Mouse (Mus musculus) kidney, adult 8-10 months (tissue): ENCODE results near the gene Afm.

Source experiments
- DNase-seq, 2 experiments: peaks; one replicate each; pipeline ENCODE4 v3.0.0; 2022

Gene Afm

DNA sequence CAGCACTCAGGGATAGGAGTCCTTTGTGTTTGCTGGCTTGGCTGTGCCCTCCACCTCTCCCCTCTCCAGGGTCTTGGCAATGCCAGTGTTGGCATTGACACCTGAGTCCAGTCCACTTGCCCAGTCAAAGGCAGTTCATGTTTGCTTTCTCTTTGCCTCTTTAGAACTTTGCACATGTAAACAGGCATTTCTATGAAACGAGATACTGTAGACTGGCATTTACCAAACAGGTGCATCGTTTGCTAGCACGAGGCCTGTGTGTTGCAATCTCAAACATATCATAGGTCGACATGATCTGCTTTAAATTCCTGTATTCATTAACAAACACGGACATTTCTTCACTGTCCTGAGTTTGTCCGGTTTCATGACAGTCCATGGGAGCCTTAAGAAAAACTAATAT is 42.0 kb downstream of the Afm start, which contains the start of gene 5830473C10Rik:
Gene 5830473C10Rik, plus strand, starts transcription at position 365 of the 400 bp plus-strand sequence.
- DNase-seq: no peak

GRCm38 (mm10) chr5:90561721-90562275 is 43.1 kb downstream of the Afm start:
- DNase-seq: no peak

- no peak for DNase-seq
Observed at GRCm38 (mm10) chr5:90562880-90563279, 44.1 kb downstream of the Afm start.

- no peak for DNase-seq
Observed at GRCm38 (mm10) chr5:90564161-90564560, 45.4 kb downstream of the Afm start.

DNA sequence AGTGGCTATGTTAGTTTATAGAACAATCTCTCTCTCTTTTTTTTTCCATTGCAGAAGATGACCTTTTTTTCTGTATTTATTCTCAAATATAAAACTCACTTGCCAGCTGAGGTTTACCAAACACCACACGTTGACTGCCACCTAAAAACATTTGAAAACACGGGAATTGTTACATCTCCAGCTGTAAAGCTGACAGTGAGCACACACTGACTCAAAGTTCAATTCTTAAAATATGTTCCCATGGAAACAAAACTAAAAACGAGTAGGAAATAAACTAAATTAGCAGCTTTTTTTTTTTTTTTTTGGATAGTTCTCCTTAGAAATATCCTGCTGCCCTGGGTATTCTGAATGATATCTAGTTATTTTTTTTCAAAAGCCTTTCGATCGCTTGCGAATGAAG is 46.5 kb downstream of the Afm start:
- DNase-seq: no peak

DNA sequence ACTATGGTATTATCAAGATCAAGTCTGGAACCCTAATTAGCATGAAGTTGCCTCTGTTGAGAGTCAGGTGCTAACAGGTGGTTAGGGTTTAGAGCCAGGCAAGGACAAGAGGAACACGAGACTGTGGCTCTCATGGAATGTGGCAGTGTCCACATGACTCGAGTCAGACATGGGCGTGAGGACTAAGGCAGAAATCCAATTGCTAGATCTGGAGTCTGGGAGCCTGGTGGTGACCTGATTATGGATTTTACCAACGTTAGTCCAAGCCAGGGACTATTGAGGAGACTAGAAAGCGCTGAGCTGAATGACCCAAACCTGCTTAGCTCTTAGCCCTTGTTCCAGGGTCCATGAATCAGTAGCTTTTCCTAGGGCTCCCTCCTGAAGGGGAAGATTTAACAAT is 49.1 kb downstream of the Afm start:
- peak; percentile 37 to 57 for DNase-seq

- peak; percentile 35 to 83 for DNase-seq
Observed at GRCm38 (mm10) chr5:90568338-90568737, 49.6 kb downstream of the Afm start.

DNA sequence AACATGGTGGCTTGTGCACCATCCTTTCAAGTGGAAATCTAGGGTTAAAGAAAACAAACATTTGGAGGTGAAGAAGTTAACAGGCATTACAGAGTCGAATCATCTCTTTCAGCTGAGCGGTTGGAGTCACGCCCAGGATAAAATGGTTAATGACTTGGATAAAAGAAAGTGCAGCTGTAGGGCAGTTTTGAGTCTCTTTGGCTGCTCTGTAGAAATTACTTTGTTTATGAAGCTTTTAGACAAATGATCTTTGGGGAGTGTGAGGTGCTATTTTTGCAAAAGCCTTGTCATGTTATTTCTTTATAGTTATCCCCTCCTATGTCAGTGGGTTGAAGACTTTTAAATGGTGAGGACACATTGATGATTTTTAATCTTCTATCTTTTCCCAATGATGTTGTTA is 52.5 kb downstream of the Afm start:
- no peak for DNase-seq

DNA sequence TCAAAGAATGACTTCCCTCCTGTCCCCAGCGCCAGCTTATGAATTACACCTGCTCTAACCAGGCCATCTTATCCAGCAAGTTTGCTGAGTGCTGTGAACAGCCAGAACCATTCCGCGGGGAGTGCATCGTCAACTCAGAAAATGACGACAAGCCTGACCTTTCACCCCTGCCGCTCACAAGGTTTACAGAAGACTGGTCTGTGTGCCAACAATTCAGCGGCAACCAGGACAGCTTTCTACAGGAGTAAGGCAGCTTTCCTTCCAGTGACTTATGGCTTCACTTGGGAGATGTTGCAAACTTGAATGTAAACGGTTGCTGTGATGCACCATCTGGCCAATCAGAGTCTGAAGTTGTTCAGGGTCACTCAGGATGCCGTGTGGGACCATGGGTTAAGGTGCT is 59.0 kb downstream of the Afm start:
- peak; percentile 24 to 39 for DNase-seq

DNA sequence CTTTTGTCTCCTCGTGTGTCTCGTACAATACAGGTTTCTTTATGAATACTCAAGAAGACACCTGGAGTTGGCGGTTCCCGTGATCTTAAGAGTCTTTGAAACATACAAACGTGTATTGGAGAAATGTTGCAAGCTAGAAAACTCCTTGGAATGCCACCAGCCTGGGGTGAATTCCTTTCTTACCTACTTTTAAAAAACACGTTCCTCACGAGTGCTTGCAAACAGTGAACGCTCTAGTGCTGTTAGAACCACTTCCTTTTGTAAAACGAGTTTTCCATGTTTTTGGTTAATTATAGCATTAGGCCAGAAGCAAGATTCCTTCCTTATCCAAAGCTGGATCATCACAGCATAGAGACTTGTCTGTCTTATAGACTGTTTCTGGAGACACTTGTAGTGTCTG is 60.8 kb downstream of the Afm start:
- DNase-seq: no peak

DNA sequence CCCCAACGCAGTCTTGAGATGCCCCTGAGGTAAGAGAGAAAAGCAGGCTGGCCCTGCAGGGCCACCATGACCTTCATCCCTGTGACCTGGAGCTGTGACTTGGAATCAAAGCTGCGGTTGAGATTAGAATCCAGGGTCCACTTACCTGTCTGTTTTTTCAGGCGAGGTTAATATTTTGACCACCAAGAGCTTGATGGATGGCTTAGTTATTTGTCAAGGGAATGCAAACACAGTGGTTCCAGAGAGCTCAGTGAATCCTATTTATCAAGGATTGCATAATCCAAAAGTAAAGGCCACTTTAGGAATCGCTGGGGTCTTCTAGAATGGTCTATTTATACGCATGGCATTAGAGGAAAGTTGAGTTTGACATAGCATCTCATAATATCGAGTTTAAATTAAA is 63.4 kb downstream of the Afm start:
- no peak for DNase-seq

DNA sequence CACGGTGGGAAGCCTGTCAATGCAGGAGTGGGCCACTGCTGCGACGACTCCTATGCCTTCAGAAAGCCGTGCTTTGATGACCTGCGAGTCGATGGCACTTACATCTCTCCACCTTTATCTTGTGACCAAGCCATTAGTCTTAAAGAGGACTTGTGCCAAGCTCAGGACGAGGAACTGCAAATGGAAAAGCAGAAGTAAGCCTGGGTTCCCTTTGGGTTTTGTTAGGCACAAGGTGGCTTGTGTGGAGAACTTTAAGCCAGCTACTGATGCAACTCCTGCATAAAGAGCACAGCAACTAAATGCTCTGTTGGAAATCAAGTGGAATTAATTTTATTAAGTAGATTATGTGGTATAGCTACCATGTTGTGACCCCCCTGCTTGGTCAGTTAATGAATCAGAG is 66.1 kb downstream of the Afm start:
- DNase-seq: no peak

DNA sequence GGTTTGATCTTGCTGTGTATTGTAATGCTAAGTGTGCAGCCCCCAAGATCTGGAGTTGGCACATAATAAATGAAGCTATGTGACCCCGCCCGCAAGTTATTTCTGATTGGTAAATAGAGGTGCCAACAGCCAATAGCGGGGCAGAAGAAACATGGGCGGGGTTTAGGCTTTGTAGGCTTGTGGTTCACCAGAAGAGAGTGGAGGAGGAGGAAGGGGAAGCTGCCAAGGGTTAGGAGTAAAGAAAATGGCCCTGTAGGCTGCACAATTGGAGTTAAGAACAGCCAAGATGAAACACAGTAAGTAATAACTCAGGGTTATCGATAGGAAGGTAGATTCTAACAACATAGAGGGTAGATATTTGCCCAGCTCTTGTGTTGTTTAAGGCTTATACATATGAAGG is 67.8 kb downstream of the Afm start:
- no peak for DNase-seq

- DNase-seq: no peak
Observed at GRCm38 (mm10) chr5:90588104-90588503, 69.4 kb downstream of the Afm start.

DNA sequence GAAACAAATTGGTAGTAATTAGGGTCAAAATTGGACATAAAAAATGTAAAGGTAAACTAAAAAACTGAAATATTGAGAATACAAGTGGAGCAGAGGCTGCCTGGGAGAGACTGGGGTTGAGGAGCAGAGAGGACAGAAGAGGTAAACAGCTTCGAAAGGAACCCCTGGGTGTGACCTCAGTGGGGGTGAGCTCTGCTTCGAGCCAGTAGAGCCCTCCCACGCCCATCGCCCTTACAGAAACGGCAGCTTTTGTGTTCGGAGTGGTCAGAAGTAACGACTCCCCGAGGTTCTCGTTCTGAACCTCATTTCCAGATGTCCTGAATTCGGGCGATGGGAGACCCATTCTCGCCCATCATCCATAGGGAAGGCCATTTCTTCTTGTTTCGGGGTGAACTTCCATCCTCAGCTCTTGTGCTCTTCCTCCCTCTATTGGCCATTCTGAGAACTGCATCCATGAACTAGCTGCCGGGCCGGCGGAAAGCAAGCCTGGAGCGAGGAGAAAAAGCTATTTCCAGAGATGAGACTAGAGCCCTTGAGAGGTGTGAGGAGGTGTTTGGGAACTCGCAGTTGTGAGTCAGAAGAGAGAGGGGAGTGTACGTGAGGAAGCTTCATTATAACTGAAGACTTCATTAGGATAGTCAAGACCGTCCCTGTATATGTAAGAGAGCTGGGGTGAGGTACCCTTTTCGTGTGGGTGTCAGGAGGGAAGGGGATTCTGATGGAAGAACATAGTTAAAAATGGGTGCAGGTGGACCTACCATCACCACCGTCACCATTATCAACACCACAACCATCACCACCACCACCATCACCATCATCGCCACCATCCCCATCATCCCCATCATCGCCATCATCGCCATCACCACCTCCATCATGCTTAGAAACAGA is 70.2 kb downstream of the Afm start:
- peak; percentile 55 to 62 for DNase-seq

GRCm38 (mm10) chr5:90590676-90591075 is 71.9 kb downstream of the Afm start:
- DNase-seq: no peak

DNA sequence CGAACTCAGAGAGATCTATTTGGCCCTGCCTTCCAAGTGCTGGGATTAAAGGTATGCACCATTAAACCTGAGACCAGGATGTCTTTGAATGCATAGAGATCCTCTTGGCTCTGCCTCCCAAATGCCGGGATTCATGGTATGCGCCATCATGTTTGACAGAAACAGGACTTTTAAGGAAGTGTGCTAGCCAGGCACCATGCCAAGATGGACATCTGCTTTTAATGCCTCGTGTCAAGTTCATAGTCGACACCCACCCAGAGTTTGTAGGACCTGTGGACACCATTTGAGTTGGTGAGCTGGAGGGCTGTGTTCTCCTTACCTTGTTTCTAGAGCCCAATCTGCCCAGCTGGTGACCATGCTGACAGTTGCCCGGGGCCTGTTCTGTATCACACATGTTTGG is 73.2 kb downstream of the Afm start:
- DNase-seq: no peak

GRCm38 (mm10) chr5:90594945-90595344 is 76.2 kb downstream of the Afm start:
- no peak for DNase-seq

DNA sequence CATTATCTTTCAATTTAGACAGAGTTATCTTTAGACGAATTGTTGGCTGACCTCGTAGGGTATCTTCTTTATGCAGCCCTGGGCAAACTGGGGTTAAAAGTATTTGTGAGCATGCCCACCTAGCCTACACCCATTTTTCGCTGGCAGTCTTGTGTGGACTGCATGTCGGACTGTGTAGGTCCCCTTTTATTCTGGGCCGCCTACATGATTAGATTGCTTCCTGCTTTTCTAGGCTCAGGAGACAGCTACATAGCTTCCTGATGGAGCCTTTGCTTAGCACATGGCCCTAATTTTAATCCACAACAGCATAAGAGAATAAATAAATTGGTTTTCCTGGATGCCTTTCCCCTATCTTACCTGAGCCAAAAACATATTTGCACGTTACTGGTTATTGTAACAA is 77.4 kb downstream of the Afm start:
- DNase-seq: no peak

DNA sequence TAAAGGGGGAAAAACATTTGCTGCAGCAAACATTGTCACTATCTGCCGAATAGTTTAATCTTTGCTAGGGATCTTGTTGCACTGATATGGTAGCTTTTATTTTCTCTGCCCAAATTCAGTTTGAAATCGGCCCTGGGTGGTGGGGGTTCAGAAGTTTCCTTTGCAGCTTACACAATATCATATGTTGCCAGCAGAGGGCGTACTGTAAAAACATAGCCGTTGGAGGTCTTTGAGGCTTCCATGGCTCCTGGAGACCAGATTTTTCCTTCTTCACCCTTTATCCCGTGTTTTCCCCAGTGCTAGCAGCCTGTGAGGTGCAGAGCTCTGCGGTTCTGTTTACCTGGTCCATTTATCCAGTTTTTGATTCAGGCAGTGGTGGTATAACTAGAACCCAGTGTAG is 82.7 kb downstream of the Afm start:
- peak in 1 of 2 experiments; percentile 45 for DNase-seq
